Mouse (Mus musculus) effector memory CD4-positive, alpha-beta T cell, adult 7 months (primary cell): ENCODE results near the gene Rmnd1. TPM values are rescaled to one million over a fixed set of nuclear protein-coding genes. Genes with fewer than 3 reads are reported as not detected.

ENCODE experiments used
- polyA plus RNA-seq: library from polyadenylated mRNA; unstranded; fragments of 100-300 nt; shearing (Covaris generic); gene quantifications from one replicate; pipeline ENCODE4 v1.2.1, GENCODE M21; 2017

Rmnd1 gene
- polyA plus RNA-seq, result 29.5 TPM

DNA sequence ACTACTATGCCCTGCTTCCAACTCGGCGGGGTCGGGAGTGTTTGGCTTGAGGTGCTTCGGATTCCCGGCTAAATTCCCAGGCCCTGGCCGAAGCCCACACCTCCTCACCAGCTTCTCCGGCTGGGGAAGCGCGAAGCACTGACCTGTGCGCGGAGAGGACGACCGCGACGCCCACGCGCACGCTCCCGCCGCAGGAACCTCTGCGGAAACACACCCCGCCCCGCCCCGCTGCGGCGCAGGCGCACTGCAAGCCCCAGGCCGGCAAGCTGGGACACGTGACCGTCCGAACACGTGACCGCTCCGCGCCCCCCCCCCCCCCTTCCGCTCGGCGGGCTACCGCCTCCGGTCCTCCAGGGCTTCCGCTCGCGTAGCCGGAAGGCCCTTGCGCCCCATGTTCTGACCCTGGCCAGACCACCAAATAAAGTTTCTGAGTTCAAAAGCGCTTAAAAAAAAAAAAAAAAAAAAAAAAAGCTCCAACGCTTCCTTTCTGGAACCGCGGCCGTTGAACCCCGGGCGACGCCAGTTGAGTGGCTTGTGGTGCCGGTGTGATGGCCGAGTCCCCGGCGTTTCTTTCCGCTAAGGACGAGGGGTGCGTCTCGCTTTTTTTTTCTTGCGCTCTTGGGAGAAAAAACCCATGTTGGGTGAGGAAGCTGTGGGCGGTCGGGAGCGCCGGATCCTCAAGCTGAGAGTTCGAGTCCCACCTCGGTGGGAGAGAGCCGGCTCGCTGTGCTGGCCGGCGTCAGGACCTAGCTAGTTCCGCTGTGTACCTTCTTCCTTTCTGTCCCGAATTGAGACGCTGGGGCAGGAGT is at the start of gene Rmnd1, which contains the start of gene Armt1:
Gene Rmnd1, minus strand, starts transcription at position 266 of the 809 bp plus-strand sequence.
Gene Armt1, plus strand, starts transcription at position 345 of the 809 bp plus-strand sequence.

DNA sequence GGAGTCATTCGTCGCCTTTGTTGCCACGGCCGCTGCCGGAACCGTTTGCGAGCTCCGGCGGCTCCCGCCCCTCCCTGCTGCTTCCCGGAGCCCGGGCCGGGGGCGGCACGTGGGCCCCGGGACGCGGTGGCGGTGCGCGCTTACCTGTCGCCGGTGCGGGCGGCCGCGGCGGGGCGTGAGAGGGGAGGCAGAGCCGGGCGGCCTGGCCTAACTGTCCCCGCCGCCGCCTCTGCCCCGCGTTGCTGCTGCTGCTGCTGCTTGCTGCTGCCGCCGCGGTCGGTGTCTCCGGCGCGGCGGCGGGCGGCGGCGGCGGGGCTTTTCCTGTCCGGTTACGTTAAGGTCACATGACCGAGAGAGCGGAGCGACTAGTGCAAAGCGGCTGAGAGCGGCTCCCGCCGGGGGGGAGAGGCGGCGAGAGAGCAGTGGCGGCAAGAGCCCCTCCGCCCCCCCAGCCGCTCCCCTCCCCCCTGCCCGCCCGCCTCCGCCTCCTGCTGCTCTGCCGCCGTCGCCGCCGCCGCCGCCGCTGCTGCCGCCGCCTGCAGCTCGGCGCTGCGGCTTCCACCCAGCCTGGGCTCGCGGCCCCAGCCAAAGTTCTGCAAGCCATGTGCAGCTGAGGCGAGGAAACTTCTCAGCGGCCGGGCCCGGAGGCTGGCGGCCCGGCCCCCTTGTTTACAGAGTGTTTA is 44.3 kb downstream of the Rmnd1 start, which contains the start of gene Zbtb2:
Gene Zbtb2, minus strand, starts transcription at position 408 of the 683 bp plus-strand sequence.

Other genes with a start within 250 kb of the Rmnd1 start
- 4.2 TPM for gene Akap12, start 166.0 kb downstream of the Rmnd1 start, polyA plus RNA-seq
- gene Zbtb2, start 44.3 kb downstream of the Rmnd1 start, polyA plus RNA-seq, result 51.5 TPM
- 11.1 TPM for gene Armt1, start 79 bp upstream of the Rmnd1 start, polyA plus RNA-seq
- gene Ccdc170, start 50.1 kb upstream of the Rmnd1 start, polyA plus RNA-seq, result not detected
- 1.9 TPM for gene Esr1, start 179.2 kb upstream of the Rmnd1 start, polyA plus RNA-seq